Mouse (Mus musculus): ENCODE results near the gene Hus1. TPM values are rescaled to one million over a fixed set of nuclear protein-coding genes. Genes with fewer than 3 reads are reported as not detected.

The Hus1 gene
- total and polyA plus RNA-seq, 3 experiments = 14.3 to 31.0 (median 29.9) TPM

DNA sequence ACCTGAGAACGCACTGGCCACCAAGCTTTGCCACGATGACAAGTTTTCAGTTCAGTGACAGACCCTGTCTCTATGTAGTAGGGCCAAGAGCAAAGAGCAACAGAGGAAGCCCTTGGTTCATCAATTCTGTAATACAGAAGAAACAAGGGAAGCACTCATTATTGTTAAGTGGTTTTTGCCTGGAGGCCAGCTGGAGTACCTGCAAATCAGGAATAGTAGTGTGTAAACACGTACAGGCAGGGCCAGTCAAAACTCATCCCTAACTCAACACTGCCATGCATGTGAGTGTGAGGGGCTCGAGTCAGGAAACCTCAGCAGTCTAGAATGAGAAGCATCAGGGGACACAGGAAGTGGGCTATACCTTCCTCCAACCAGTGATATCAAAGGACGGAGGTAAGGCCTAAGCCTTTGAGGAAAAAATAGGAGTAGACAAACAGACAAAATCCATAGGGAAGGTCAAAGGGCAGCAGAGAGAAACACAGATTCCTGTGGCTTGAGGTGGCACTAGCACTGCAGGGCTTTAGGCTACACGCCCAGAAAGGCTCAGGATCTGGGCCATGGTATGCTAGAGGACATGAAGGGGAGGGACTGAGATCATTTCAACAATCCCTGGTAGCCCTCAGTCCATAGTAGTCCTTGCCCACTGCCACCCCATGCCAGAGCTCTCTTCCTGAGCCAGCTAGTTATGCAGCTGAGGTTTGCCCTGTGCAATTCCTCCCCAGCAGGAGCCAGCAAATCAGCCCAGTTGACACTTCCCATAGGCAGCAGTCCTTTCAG, 7.7 kb upstream of the Hus1 start:
- peaks cover 88% of the 10 kb centered on the region for H3K27me3 ChIP-seq (replicated peaks)
- H3K4me1 ChIP-seq (ENCODE audit: control insufficient read depth in 1 of 2, insufficient read depth in 2 of 2) = 0 out of 4 replicates have a peak, but pooled peaks cover 0 to 4% of the 10 kb centered on the region in 2 experiments
- in situ Hi-C loops (cut with MboI; ENCODE audit: low pct_ligation_motif_present, low pct_unique_long_range_greater_than_20kb, low sequenced_read_pairs) (no loop called here), dilution Hi-C loops (cut with MboI; ENCODE audit: extremely low pct_ligation_motif_present, extremely low pct_unique_long_range_greater_than_20kb, low sequenced_read_pairs) (no loop called here)
- no peaks in the 10 kb centered on the region for H3K9me3 ChIP-seq (replicated peaks; ENCODE audit: low read length)
- no peak overlapping the region for H3K4me2 ChIP-seq (ENCODE audit: insufficient read depth, low read depth, poor library complexity, severe bottlenecking)
- no peaks in the 10 kb centered on the region for H3K36me3 ChIP-seq (replicated peaks in 1 of 2; ENCODE audit: control insufficient read depth in 1 of 2, insufficient read depth in 1 of 2, low read length in 1 of 2)
- H3K9ac ChIP-seq (ENCODE audit: insufficient read depth, low read depth) = no peak overlapping the region
- H3K4me3 ChIP-seq (replicated peaks in 1 of 3; ENCODE audit: low read depth in 2 of 3, low read length in 2 of 3, poor library complexity in 1 of 3) = no peak overlapping the region
- no peak overlapping the region for H3K27ac ChIP-seq (ENCODE audit: insufficient read depth, low read depth)
- no peak for TF ChIP-seq TBP (conservative IDR thresholded peaks at IDR 0.05; ENCODE audit: low read depth, low read length)
- no peak for TF ChIP-seq ELF1 (IDR thresholded peaks at IDR 0.05; ENCODE audit: low read depth, low read length)
- no peak for TF ChIP-seq CHD1 (IDR thresholded peaks at IDR 0.05; ENCODE audit: low read depth, low read length)
- TF ChIP-seq BHLHE40 (IDR thresholded peaks at IDR 0.05; ENCODE audit: low read depth, low read length) = no peak
- no peak for TF ChIP-seq UBTF (IDR thresholded peaks at IDR 0.05; ENCODE audit: low read depth, low read length)
- no peak for TF ChIP-seq IRF4 (IDR thresholded peaks at IDR 0.05; ENCODE audit: low read depth, low read length)
- TF ChIP-seq USF1 (IDR thresholded peaks at IDR 0.05; ENCODE audit: low read depth, low read length) = no peak
- TF ChIP-seq MXI1 (IDR thresholded peaks at IDR 0.05; ENCODE audit: low read depth, low read length) = no peak
- no peak for TF ChIP-seq EP300 (IDR thresholded peaks at IDR 0.05; ENCODE audit: low read length)
- no peak for TF ChIP-seq MAFK (IDR thresholded peaks at IDR 0.05; ENCODE audit: insufficient replicate concordance, low read length)
- no peak for TF ChIP-seq JUND (conservative IDR thresholded peaks at IDR 0.05; ENCODE audit: low read depth, low read length)
- no peak for TF ChIP-seq RAD21 (IDR thresholded peaks at IDR 0.05; ENCODE audit: low read depth, low read length)
- no peak for DNase-seq (ENCODE audit: extremely low read depth)
- no peaks in the 10 kb centered on the region for H3K79me2 ChIP-seq (replicated peaks; ENCODE audit: control insufficient read depth, extremely low read depth, insufficient read depth, poor library complexity, severe bottlenecking)

DNA sequence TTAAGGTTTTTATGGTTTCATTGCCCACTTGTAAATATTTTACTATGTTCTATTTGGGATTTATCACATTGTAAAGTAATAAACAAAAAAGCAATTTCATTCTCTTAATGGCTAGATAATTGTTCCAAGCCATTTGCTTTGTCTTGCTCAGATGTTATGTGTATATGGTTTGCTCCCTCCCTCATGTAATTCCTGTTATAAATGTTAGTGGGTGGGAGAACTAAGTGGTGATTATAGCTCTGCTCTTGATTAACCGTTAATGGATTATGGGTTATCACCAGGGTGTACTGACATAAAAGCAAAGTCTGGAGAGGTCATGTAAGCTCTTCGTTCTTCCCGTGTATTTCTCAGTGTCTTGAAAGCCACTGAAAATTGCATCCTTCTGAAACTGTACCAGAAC, 3.7 kb upstream of the Hus1 start:
- no peak overlapping the region for H3K9ac ChIP-seq (ENCODE audit: insufficient read depth, low read depth)
- no peak for DNase-seq (ENCODE audit: extremely low read depth)
- H3K27me3 ChIP-seq (replicated peaks) = peaks cover 67% of the 10 kb centered on the region
- H3K4me3 ChIP-seq (replicated peaks in 1 of 3; ENCODE audit: low read depth in 2 of 3, low read length in 2 of 3, poor library complexity in 1 of 3) = no peak overlapping the region
- H3K27ac ChIP-seq (ENCODE audit: insufficient read depth, low read depth) = no peak overlapping the region
- dilution Hi-C loops (cut with MboI; ENCODE audit: extremely low pct_ligation_motif_present, extremely low pct_unique_long_range_greater_than_20kb, low sequenced_read_pairs) = no loop called here
- peaks cover 0 to under 1% of the 10 kb centered on the region in 2 experiments for H3K36me3 ChIP-seq (replicated peaks in 1 of 2; ENCODE audit: control insufficient read depth in 1 of 2, insufficient read depth in 1 of 2, low read length in 1 of 2)
- TF ChIP-seq RCOR1 (conservative IDR thresholded peaks at IDR 0.05; ENCODE audit: low read depth, low read length) = no peak
- no peak for TF ChIP-seq SIN3A (IDR thresholded peaks at IDR 0.05; ENCODE audit: low read length)
- TF ChIP-seq CHD1 (IDR thresholded peaks at IDR 0.05; ENCODE audit: low read depth, low read length) = no peak
- TF ChIP-seq MXI1 (IDR thresholded peaks at IDR 0.05; ENCODE audit: low read depth, low read length) = no peak
- TF ChIP-seq CHD2 (IDR thresholded peaks at IDR 0.05; ENCODE audit: low read length) = no peak
- no peak for TF ChIP-seq ZNF384 (IDR thresholded peaks at IDR 0.05; ENCODE audit: low read depth, low read length)
- no peak for TF ChIP-seq POLR2A (IDR thresholded peaks at IDR 0.05; ENCODE audit: low read depth, low read length)
- TF ChIP-seq USF1 (IDR thresholded peaks at IDR 0.05; ENCODE audit: low read depth, low read length) = no peak
- no peak for TF ChIP-seq USF2 (conservative IDR thresholded peaks at IDR 0.05; ENCODE audit: low read depth, low read length)
- no peak for TF ChIP-seq TCF12 (IDR thresholded peaks at IDR 0.05; ENCODE audit: low read depth, low read length)
- no peak for TF ChIP-seq JUN (IDR thresholded peaks at IDR 0.05; ENCODE audit: insufficient read depth, low read depth, low read length)
- H3K4me1 ChIP-seq (ENCODE audit: control insufficient read depth in 1 of 2, insufficient read depth in 2 of 2) = peaks cover 2 to 6% of the 10 kb centered on the region in 2 experiments; a peak in 3 of 4 replicates
- no peak overlapping the region for H3K4me2 ChIP-seq (ENCODE audit: insufficient read depth, low read depth, poor library complexity, severe bottlenecking)
- no peaks in the 10 kb centered on the region for H3K9me3 ChIP-seq (replicated peaks; ENCODE audit: low read length)
- in situ Hi-C loops (cut with MboI; ENCODE audit: low pct_ligation_motif_present, low pct_unique_long_range_greater_than_20kb, low sequenced_read_pairs) = no loop called here
- peaks cover 6% of the 10 kb centered on the region for H3K79me2 ChIP-seq (replicated peaks; ENCODE audit: control insufficient read depth, extremely low read depth, insufficient read depth, poor library complexity, severe bottlenecking)
